Mouse (Mus musculus) thymus, adult 2 months (tissue): ENCODE measurements around the gene Vhl. TPM values are rescaled to one million over a fixed set of nuclear protein-coding genes. Genes with fewer than 3 reads are reported as not detected.

Experiments
- DNase-seq: peaks from one replicate; pipeline ENCODE4 v3.0.0; 2021
- H3K27ac ChIP-seq: fragments of 200-500 bp; 2 replicates; pipeline ENCODE4 v1.5.1; 2012; ENCODE audit warnings: low read length, control low read depth; ENCODE audit not compliant: control insufficient read depth, insufficient read depth
- H3K27me3 ChIP-seq: fragments of 200-500 bp; 2 replicates; pipeline ENCODE4 v1.6.1; 2012; ENCODE audit warnings: mild to moderate bottlenecking, low read length, moderate library complexity, mixed read lengths; ENCODE audit not compliant: control insufficient read depth, insufficient read depth
- H3K36me3 ChIP-seq: fragments of 200-500 bp; 2 replicates; pipeline ENCODE4 v1.6.1; 2012; ENCODE audit warnings: mild to moderate bottlenecking, low read length, moderate library complexity; ENCODE audit not compliant: control insufficient read depth, insufficient read depth
- H3K4me1 ChIP-seq: fragments of 200-500 bp; replicated peaks from 2 replicates; pipeline ENCODE4 v1.6.1; 2012; ENCODE audit warnings: low read length; ENCODE audit not compliant: control insufficient read depth, insufficient read depth
- H3K4me3 ChIP-seq: fragments of 200-500 bp; 2 replicates; pipeline ENCODE4 v1.5.1; 2012; ENCODE audit warnings: mild to moderate bottlenecking, low read length, control low read depth, moderate library complexity; ENCODE audit not compliant: control insufficient read depth, insufficient read depth
- CTCF ChIP-seq: fragments of 200-500 bp; IDR thresholded peaks from 2 replicates; pipeline ENCODE4 v1.5.1; 2012; ENCODE audit warnings: mild to moderate bottlenecking, control low read depth, low read length, moderate library complexity, borderline replicate concordance; ENCODE audit not compliant: control insufficient read depth, poor library complexity, insufficient read depth; ENCODE audit errors: extremely low read depth
- POLR2A ChIP-seq: fragments of 200-500 bp; IDR thresholded peaks from 2 replicates; pipeline ENCODE4 v1.6.1; 2012; ENCODE audit warnings: mild to moderate bottlenecking, low read length, control low read depth, moderate library complexity; ENCODE audit not compliant: control insufficient read depth, poor library complexity, insufficient read depth; ENCODE audit errors: extremely low read depth
- WGBS: fragments of 180-500 bp; shearing (Covaris S2); methylation state at CpG from one replicate; pipeline ENCODE4 v1.1.7; 2018; 5-methylcytosine and 5-hydroxymethylcytosine counted together
- polyA plus RNA-seq: library from polyadenylated mRNA; depleted of rRNA; stranded (reverse); fragments of >200 nt; gene quantifications from 2 replicates; pipeline ENCODE4 v1.2.3, GENCODE M21; 2012

Gene Vhl
- polyA plus RNA-seq, 1 experiment = 37.9 TPM

DNA sequence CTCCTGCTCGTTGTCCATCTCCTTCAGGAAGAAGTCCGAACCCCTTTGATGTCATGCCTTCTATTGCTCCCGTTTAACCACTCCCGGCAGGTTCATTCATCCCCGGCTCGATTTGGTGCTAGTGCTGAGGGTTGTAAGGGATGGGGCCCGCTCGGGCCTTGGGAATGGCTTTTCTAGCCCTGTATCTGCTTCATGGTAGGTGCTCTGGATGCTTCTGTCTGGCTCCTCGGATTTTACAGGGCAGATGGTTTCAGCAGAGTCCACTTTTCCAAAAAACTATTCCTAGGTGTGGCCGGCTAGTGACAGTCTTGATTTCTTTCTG lies 18.6 kb upstream of the Vhl start:
- no peaks in the 10 kb centered on the region for H3K27me3 ChIP-seq
- WGBS = 5% methylated on average over 10 of the region's 10 CpGs
- no peak for TF ChIP-seq POLR2A
- no peak for TF ChIP-seq CTCF
- H3K36me3 ChIP-seq = 0 out of 2 replicates have a peak, but pooled peaks cover 2% of the 10 kb centered on the region
- peak overlapping the region; percentile 85 for H3K4me3 ChIP-seq
- no peak for DNase-seq
- peaks cover 7% of the 10 kb centered on the region for H3K4me1 ChIP-seq
- no peak overlapping the region for H3K27ac ChIP-seq

GRCm38 (mm10) chr6:113608871-113609270 lies 14.9 kb upstream of the Vhl start:
- Histone ChIP-seq H3K36me3 (peaks cover 7% of the 10 kb centered on the region; the same call in 1 of the 2 replicates), H3K4me1 (peaks cover 7% of the 10 kb centered on the region), H3K4me3 (no peak overlapping the region), H3K27me3 (no peaks in the 10 kb centered on the region), H3K27ac (no peak overlapping the region)
- DNase-seq = no peak
- WGBS = 96% methylated on average over 6 of the region's 6 CpGs
- TF ChIP-seq CTCF = no peak
- TF ChIP-seq POLR2A = no peak

DNA sequence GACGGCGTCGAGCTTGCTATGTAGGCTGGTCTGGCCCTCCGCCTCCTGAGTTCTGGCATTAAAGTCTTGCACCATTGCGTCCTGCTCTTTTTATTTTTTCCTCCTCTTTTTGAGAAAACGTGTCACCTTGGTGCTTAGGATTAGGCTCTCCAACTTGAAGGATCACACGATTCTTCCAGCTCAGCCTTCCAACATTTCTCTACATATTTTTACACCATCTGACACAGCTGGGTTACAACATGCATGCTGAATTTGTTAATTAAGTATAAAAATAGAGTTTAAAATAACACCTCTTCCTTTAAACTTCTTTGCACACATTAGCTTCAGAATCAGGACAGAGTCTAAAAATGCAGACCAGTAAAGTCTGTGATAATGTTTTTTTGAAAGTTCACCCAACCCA lies 14.5 kb upstream of the Vhl start:
- Histone ChIP-seq H3K4me3 (no peak overlapping the region), H3K36me3 (peaks cover 7% of the 10 kb centered on the region; the same call in 1 of the 2 replicates), H3K27me3 (no peaks in the 10 kb centered on the region), H3K4me1 (peaks cover 6% of the 10 kb centered on the region), H3K27ac (no peak overlapping the region)
- WGBS = 97% methylated on average over 7 of the region's 7 CpGs
- TF ChIP-seq POLR2A = no peak
- TF ChIP-seq CTCF = no peak
- no peak for DNase-seq

DNA sequence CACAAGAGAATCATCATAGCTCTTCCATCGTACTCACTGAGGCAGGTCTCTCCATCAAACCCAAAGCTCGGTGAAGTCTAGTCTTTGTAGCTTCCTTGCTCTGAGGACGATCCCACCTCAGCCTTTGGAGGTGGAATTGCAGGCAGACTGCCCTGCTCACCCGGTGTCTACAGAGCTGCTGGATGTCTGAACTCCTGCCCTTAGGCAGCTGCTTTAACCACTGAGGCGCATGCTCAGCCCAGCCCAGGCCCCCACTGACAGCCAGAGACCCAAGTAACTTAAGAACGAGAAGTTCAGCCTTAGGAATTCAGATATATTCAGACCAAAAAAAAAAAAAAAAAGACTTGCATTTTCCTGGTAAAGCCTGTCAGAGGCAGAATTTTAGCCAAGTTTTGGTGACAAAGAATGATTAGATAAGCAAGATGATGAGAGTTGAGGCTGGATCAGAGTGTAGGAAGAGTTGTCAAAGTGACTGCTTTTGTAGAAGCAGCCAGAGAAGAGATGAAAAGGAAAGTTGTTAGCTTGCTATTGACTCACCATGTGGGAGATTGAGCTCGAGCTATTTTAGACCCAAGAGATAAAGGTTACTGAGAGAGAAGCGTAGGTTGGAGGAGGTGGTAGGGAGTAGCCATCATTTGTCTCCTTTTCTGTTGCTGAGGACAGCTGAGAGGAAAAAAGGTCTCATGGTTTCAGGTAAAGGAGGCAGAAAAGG lies 11.3 kb upstream of the Vhl start:
- Histone ChIP-seq H3K4me3 (no peak overlapping the region), H3K27ac (no peak overlapping the region), H3K27me3 (no peaks in the 10 kb centered on the region), H3K36me3 (peaks cover 28% of the 10 kb centered on the region), H3K4me1 (no peaks in the 10 kb centered on the region)
- no peak for DNase-seq
- TF ChIP-seq CTCF (no peak), POLR2A (no peak)
- 85% methylated on average over 8 of the region's 8 CpGs for WGBS

- WGBS = 99% methylated on average over 7 of the region's 7 CpGs
- Histone ChIP-seq H3K27me3 (no peaks in the 10 kb centered on the region), H3K27ac (no peak overlapping the region), H3K4me1 (no peaks in the 10 kb centered on the region), H3K36me3 (peaks cover 35% of the 10 kb centered on the region), H3K4me3 (no peak overlapping the region)
- DNase-seq = no peak
- TF ChIP-seq CTCF (no peak), POLR2A (no peak)
These were observed 9.6 kb upstream of the Vhl start for GRCm38 (mm10) chr6:113614152-113614551.

DNA sequence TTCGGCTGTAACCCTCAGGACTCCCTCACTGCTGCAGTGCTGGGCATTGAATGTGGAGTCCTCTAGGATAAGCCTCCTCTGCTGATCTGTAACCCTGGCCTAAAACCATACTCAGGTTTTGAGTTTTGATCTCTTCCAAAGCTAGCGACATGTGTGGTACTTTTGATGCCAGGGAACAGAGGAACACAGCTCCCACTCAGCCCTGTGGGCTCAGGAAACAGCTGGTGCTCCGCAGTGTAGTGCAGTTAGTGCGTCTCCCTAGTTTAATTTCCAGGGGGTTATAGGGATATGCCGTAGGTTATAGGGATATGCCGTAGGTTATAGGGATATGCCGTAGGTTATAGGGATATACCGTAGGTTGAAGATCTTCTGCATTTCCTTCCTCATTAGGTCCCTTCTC lies 8.8 kb upstream of the Vhl start:
- Histone ChIP-seq H3K4me1 (no peaks in the 10 kb centered on the region), H3K4me3 (no peak overlapping the region), H3K27ac (no peak overlapping the region), H3K27me3 (no peaks in the 10 kb centered on the region), H3K36me3 (peaks cover 35% of the 10 kb centered on the region)
- DNase-seq = no peak
- WGBS = 92% methylated on average over 8 of the region's 8 CpGs
- TF ChIP-seq CTCF (no peak), POLR2A (no peak)

GRCm38 (mm10) chr6:113615489-113615888 lies 8.3 kb upstream of the Vhl start:
- Histone ChIP-seq H3K27me3 (no peaks in the 10 kb centered on the region), H3K4me3 (no peak overlapping the region), H3K27ac (no peak overlapping the region), H3K4me1 (no peaks in the 10 kb centered on the region), H3K36me3 (peaks cover 31% of the 10 kb centered on the region)
- TF ChIP-seq CTCF = no peak
- no peak for TF ChIP-seq POLR2A
- DNase-seq = no peak
- WGBS = 98% methylated on average over 4 of the region's 4 CpGs
